Mouse (Mus musculus): ENCODE data around the gene Mmp9. TPM values are rescaled to one million over a fixed set of nuclear protein-coding genes. Genes with fewer than 3 reads are reported as not detected.

Mmp9 gene
- polyA plus RNA-seq, 1 experiment from 2014 or later: 1.4 TPM

DNA sequence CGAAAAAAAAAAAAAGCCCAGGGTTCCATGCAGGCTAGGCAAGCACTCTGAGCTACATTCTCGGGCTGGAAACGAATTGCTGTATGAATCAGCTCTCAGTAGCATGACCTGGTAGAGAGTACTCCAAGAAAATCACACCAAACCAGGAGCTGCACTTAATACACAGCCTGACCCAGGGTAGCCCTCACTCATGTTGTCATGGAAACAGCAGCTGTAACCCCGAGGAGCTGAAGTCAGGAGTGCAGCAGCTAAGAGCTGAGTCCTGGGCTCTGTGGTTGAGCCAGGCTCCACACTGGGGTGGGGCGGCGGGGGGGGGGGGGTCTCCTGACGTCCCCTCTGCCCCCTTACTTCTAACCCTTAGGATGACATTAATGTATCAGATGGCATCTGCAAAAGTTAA is 18.6 kb upstream of the Mmp9 start:
- no peak for ATAC-seq (ENCODE audit: low FRiP score, low TSS enrichment)
- WGBS: 56% methylated on average over 7 of the region's 7 CpGs

DNA sequence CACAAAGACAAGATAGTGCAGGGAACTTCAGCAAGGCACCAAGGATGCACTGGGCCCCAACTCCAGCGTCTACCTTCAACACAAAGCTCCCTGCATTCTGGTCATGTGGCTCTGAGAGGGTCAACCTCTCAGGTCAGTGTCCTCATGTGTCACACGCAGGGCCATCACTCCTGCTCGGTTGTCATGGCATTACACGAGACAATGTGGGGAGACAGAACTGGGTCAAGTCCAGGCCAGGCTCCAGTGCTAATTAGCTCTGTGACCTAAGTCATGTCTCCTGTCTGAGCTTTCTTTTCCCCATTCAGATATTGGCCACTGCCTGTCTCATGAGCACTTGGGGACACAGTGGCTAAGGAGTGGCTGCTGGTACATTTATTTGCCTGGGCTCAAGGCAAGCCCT is 17.3 kb upstream of the Mmp9 start:
- H3K4me1 ChIP-seq (ENCODE audit: control insufficient read depth, insufficient read depth, low read length): peaks cover 4% of the 10 kb centered on the region; the same call in 1 of the 2 replicates
- ATAC-seq (ENCODE audit: low FRiP score, low TSS enrichment): no peak
- no peak overlapping the region for H3K27ac ChIP-seq (ENCODE audit: low read depth, low read length)
- H3K27me3 ChIP-seq (ENCODE audit: control insufficient read depth, insufficient read depth, low read length): no peaks in the 10 kb centered on the region
- H3K9me3 ChIP-seq (ENCODE audit: control insufficient read depth, low read length): no peaks in the 10 kb centered on the region
- H3K4me3 ChIP-seq (ENCODE audit: low read length): no peak overlapping the region
- no peak overlapping the region for H3K4me2 ChIP-seq (replicated peaks; ENCODE audit: low read depth, low read length)
- H3K36me3 ChIP-seq (ENCODE audit: control insufficient read depth, insufficient read depth, low read length): peaks cover 4% of the 10 kb centered on the region; the same call in 1 of the 2 replicates
- 38% methylated on average over 4 of the region's 4 CpGs for WGBS
- no peak overlapping the region for H3K9ac ChIP-seq (ENCODE audit: low read depth, low read length)

More for the DNA sequence above, 18.6 kb upstream of the Mmp9 start:
- H3K4me3 ChIP-seq (ENCODE audit: low read length): no peak overlapping the region
- no peak overlapping the region for H3K27ac ChIP-seq (ENCODE audit: low read depth, low read length)
- no peaks in the 10 kb centered on the region for H3K27me3 ChIP-seq (ENCODE audit: control insufficient read depth, insufficient read depth, low read length)
- peaks cover 4% of the 10 kb centered on the region; the same call in 1 of the 2 replicates for H3K36me3 ChIP-seq (ENCODE audit: control insufficient read depth, insufficient read depth, low read length)
- peaks cover 4% of the 10 kb centered on the region; the same call in 1 of the 2 replicates for H3K4me1 ChIP-seq (ENCODE audit: control insufficient read depth, insufficient read depth, low read length)
- H3K9ac ChIP-seq (ENCODE audit: low read depth, low read length): no peak overlapping the region
- H3K4me2 ChIP-seq (replicated peaks; ENCODE audit: low read depth, low read length): no peak overlapping the region
- H3K9me3 ChIP-seq (ENCODE audit: control insufficient read depth, low read length): no peaks in the 10 kb centered on the region

DNA sequence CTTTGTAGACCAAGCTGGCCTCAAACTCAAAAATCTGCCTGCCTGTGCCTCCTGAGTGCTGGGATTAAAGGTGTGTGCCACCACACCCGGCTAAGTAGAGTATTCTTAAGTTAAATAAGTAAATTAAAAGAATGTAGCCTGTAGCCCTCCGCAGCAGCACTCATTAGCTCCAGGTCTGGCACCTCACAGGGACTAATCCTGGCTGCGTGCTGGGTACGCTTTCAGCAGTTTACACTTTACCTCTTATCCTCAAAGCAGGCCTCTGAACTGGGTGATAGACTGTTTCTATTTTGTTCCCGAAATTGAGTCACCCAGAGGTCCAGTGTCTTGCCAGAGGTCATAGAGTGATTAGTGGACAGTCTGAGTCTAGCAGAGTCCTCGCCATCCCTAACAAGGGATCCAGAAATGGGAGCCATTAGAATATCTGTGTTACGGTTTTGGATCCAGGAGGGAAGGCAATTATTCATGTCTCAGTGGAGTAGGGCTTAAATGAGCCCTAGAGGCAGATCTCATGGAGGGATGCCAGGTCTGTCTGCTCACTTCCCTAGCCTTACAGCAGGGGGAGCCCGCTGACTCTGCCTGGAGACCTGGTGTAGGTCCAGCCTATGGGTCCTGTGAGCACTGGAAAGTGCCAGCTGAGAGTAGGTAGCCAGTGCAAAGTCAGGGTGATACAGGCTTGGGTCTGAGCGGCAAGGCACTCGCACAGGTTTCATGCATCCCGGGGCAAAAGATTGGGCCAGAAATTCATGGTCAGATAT is 16.3 kb upstream of the Mmp9 start:
- H3K27me3 ChIP-seq (ENCODE audit: control insufficient read depth, insufficient read depth, low read length): no peaks in the 10 kb centered on the region
- 37% methylated on average over 11 of the region's 11 CpGs for WGBS
- peak; percentile 69; the same call in 1 of the 2 replicates for ATAC-seq (ENCODE audit: low FRiP score, low TSS enrichment)

DNA sequence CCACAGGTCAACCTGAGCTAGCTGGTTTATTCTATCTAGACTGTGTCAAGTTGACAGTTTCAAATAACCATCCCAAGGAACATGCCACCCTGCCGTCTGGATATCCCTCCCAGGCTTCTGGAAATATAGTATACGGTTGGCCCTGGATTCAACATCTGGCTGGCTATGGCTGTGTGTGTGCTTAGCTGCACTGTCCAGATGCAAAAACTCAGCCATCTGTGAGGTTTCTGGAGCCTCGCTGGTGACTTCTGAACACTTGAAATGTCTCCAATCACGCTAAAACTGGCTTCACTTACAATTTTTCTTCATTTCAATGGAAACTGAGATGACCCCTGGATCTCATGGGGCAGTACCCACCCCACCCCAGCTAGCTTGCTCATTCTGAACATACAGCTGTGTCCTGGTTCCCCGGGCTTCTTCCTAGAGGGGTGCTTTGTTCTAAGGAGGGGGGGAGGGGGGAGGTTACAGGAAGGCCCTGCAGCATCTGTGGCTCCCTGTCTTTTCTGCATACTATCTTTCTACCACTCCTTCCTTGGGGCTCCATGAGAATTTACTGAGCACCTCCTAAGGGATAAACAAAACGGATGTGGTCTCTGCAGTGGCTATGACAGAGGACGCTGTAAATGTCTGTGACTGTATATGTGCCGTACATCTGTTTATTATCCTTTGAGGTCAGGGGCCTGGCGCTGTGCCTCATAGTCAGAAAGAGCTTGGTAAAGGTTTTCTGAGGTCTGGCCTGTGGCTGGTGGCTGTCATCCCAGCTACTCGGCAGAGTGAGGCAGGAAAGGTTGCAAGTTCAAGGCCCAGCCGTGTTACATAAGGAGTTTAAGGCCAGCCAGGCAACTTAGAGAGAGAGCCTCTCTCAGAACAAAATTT is 9.6 kb upstream of the Mmp9 start:
- no peaks in the 10 kb centered on the region for H3K9me3 ChIP-seq (ENCODE audit: control insufficient read depth, low read length)
- H3K9ac ChIP-seq (ENCODE audit: low read depth, low read length): no peak overlapping the region
- 35% methylated on average over 11 of the region's 11 CpGs for WGBS
- H3K4me2 ChIP-seq (replicated peaks; ENCODE audit: low read depth, low read length): no peak overlapping the region
- H3K36me3 ChIP-seq (ENCODE audit: control insufficient read depth, insufficient read depth, low read length): no peaks in the 10 kb centered on the region
- ATAC-seq (ENCODE audit: low FRiP score, low TSS enrichment): 0 out of 2 replicates have a peak, but pooled peaks have one; percentile 15
- no peak overlapping the region for H3K27ac ChIP-seq (ENCODE audit: low read depth, low read length)
- no peaks in the 10 kb centered on the region for H3K4me1 ChIP-seq (ENCODE audit: control insufficient read depth, insufficient read depth, low read length)
- 0 out of 2 replicates have a peak, but pooled peaks cover 4% of the 10 kb centered on the region for H3K27me3 ChIP-seq (ENCODE audit: control insufficient read depth, insufficient read depth, low read length)
- H3K4me3 ChIP-seq (ENCODE audit: low read length): no peak overlapping the region

More for the DNA sequence above, 16.3 kb upstream of the Mmp9 start:
- Histone ChIP-seq H3K4me3 (ENCODE audit: low read length) (no peak overlapping the region), H3K4me2 (replicated peaks; ENCODE audit: low read depth, low read length) (no peak overlapping the region), H3K9me3 (ENCODE audit: control insufficient read depth, low read length) (no peaks in the 10 kb centered on the region), H3K4me1 (ENCODE audit: control insufficient read depth, insufficient read depth, low read length) (peaks cover 4% of the 10 kb centered on the region; the same call in 1 of the 2 replicates), H3K36me3 (ENCODE audit: control insufficient read depth, insufficient read depth, low read length) (peaks cover 4% of the 10 kb centered on the region; the same call in 1 of the 2 replicates), H3K27ac (ENCODE audit: low read depth, low read length) (no peak overlapping the region), H3K9ac (ENCODE audit: low read depth, low read length) (no peak overlapping the region)

DNA sequence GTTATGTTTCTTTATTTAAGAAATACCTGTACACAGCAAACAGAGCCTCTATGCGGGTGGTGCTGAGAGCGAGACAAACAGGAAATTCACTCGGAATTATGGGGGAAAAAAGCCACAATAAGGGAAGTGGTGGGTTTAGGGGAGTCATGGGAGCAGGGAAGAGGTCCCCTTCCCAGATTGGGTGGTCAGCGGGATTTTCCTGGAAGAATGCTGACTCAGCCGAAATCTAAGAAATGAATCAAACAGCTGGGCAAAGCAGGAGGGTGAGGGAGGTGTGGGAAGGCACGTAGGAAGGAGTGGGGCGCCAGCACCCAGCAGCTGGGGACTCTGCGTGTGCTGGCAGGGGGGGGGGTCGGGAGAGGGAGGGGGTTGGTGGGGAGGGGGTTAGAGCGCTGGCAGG is 7.0 kb upstream of the Mmp9 start:
- H3K9ac ChIP-seq (ENCODE audit: low read depth, low read length): no peak overlapping the region
- H3K4me3 ChIP-seq (ENCODE audit: low read length): no peak overlapping the region
- H3K4me2 ChIP-seq (replicated peaks; ENCODE audit: low read depth, low read length): no peak overlapping the region
- no peak overlapping the region for H3K27ac ChIP-seq (ENCODE audit: low read depth, low read length)
- peaks cover 4% of the 10 kb centered on the region for H3K4me1 ChIP-seq (ENCODE audit: control insufficient read depth, insufficient read depth, low read length)
- H3K36me3 ChIP-seq (ENCODE audit: control insufficient read depth, insufficient read depth, low read length): no peaks in the 10 kb centered on the region
- H3K27me3 ChIP-seq (ENCODE audit: control insufficient read depth, insufficient read depth, low read length): peaks cover 4% of the 10 kb centered on the region; the same call in 1 of the 2 replicates
- no peak for ATAC-seq (ENCODE audit: low FRiP score, low TSS enrichment)
- WGBS: 40% methylated on average over 10 of the region's 10 CpGs
- no peaks in the 10 kb centered on the region for H3K9me3 ChIP-seq (ENCODE audit: control insufficient read depth, low read length)

DNA sequence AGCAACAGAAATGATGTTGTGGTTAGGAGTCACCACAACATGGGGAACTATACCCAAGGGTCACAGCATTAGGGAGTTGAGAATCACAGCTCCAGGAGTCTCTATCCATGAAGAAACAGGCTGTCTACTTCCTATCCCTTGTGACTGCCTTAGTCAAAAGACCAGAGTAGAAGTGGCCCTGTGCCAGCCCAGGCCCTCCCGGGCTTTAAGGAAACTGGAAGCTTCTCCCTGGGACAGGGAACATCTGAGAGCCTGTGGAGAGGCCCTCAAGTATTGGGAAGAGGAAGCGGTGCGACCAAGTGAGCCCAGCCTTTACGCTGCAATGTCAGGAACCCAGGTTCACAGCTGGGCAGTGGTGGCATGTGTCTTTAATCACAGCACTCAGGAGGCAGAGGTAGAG is 4.6 kb upstream of the Mmp9 start:
- Histone ChIP-seq H3K9ac (ENCODE audit: low read depth, low read length) (no peak overlapping the region), H3K27me3 (ENCODE audit: control insufficient read depth, insufficient read depth, low read length) (peaks cover 8% of the 10 kb centered on the region; the same call in 1 of the 2 replicates), H3K36me3 (ENCODE audit: control insufficient read depth, insufficient read depth, low read length) (no peaks in the 10 kb centered on the region), H3K4me2 (replicated peaks; ENCODE audit: low read depth, low read length) (no peak overlapping the region), H3K9me3 (ENCODE audit: control insufficient read depth, low read length) (no peaks in the 10 kb centered on the region), H3K27ac (ENCODE audit: low read depth, low read length) (no peak overlapping the region), H3K4me1 (ENCODE audit: control insufficient read depth, insufficient read depth, low read length) (peaks cover 26% of the 10 kb centered on the region), H3K4me3 (ENCODE audit: low read length) (no peak overlapping the region)
- ATAC-seq (ENCODE audit: low FRiP score, low TSS enrichment): no peak
- 87% methylated on average over 4 of the region's 4 CpGs for WGBS

DNA sequence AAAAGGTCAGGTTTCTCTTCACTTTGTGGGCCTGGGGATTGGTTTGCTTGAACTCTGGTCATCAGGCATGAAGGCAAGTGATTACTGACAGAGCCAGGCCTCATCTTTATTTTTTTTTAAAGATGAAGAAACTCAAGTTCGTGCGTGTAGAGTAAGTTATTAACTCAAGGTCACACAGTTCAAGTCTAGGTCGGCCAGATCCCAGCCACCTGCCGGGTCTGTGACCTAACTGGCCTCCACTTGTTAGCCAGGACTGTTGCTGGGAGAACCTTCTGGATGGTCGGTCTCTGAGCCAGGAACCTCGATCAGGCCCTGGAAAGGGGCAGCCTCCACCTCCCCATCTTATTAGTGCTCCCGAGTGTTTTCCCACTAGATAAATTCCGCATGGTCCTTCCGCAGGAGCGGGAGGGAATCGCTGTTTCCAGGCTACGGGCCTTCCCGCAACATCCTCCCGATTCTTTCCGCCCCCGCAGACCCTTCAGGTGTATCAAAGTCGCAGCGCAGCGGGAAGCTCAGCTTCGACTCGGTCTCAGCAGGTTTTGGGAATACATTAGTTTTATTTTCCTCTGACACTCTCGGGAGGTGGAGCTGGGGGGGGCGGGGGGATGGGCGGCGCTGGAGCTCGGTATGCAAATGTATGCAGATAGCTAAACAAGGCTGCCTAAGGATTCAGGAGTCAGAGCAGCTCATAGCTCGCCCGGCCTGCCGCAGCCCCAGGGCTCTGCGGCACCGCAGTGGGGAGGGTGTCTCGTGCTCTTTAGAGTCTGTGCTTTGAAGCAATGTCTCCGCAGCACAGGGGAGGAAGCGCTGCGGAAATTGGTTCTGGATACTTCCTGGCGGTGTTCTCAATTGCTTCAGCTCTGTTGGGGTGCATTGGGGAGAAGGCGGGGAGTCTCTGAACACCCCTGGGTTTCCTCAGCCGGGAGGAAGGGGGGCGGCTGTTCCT is 2.2 kb upstream of the Mmp9 start:
- H3K9me3 ChIP-seq (ENCODE audit: control insufficient read depth, low read length): no peaks in the 10 kb centered on the region
- WGBS: 2% methylated on average over 39 of the region's 39 CpGs
- peak overlapping the region; percentile 31 for H3K4me3 ChIP-seq (ENCODE audit: low read length)
- H3K4me1 ChIP-seq (ENCODE audit: control insufficient read depth, insufficient read depth, low read length): peaks cover 26% of the 10 kb centered on the region
- H3K4me2 ChIP-seq (replicated peaks; ENCODE audit: low read depth, low read length): peak overlapping the region; percentile 71
- H3K27ac ChIP-seq (ENCODE audit: low read depth, low read length): no peak overlapping the region
- H3K9ac ChIP-seq (ENCODE audit: low read depth, low read length): peak overlapping the region; percentile 36; the same call in 1 of the 2 replicates
- ATAC-seq (ENCODE audit: low FRiP score, low TSS enrichment): peak; percentile 76; the same call in 1 of the 2 replicates
- peaks cover 4% of the 10 kb centered on the region; the same call in 1 of the 2 replicates for H3K27me3 ChIP-seq (ENCODE audit: control insufficient read depth, insufficient read depth, low read length)
- no peaks in the 10 kb centered on the region for H3K36me3 ChIP-seq (ENCODE audit: control insufficient read depth, insufficient read depth, low read length)

DNA sequence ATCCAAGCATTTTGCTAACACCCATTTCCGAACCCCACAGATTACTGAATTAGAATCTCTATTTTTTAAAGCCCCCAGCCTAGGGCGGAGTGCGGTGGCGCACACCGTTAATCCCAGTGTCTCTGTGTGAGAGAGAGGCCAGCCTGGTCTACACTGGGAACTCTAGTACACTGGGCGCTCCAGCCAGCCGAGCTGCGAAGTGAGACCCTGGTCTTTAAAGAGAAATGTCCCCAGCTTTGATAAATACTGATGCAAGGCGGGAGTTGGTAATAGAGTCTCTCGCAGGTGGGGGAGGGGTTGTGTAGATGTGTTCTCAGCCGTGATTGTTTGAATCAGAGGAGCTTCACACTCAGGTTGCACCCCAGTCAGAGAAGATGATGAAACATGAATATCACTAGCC is 1.5 kb upstream of the Mmp9 start:
- ATAC-seq (ENCODE audit: low FRiP score, low TSS enrichment): peak; percentile 51
- peak overlapping the region; percentile 31 for H3K4me3 ChIP-seq (ENCODE audit: low read length)
- H3K36me3 ChIP-seq (ENCODE audit: control insufficient read depth, insufficient read depth, low read length): no peaks in the 10 kb centered on the region
- H3K9ac ChIP-seq (ENCODE audit: low read depth, low read length): 0 out of 2 replicates have a peak overlapping the region, but pooled peaks have one; percentile 36
- H3K4me2 ChIP-seq (replicated peaks; ENCODE audit: low read depth, low read length): peak overlapping the region; percentile 71
- H3K27ac ChIP-seq (ENCODE audit: low read depth, low read length): no peak overlapping the region
- peaks cover 26% of the 10 kb centered on the region for H3K4me1 ChIP-seq (ENCODE audit: control insufficient read depth, insufficient read depth, low read length)
- H3K9me3 ChIP-seq (ENCODE audit: control insufficient read depth, low read length): no peaks in the 10 kb centered on the region
- peaks cover 4% of the 10 kb centered on the region; the same call in 1 of the 2 replicates for H3K27me3 ChIP-seq (ENCODE audit: control insufficient read depth, insufficient read depth, low read length)
- 3% methylated on average over 11 of the region's 11 CpGs for WGBS
